Mouse (Mus musculus) stomach, postnatal 0 days (tissue): Measurements from ENCODE around the gene Slc44a3. TPM values are rescaled to one million over a fixed set of nuclear protein-coding genes. Genes with fewer than 3 reads are reported as not detected.

Experiments
- ATAC-seq: fragments of 200-750 bp; cut with Nextera tagmentation; 2 replicates; pipeline ENCODE4 v1.8.0; 2017; ENCODE audit not compliant: low FRiP score, low TSS enrichment
- DNase-seq: peaks from one replicate; pipeline ENCODE4 v3.0.0-alpha.2; 2016; ENCODE audit warnings: low spot score
- H3K27ac ChIP-seq: fragments of 300-500 bp; sonication (generic); replicated peaks from 2 replicates; pipeline ENCODE4 v1.5.1; 2014; ENCODE audit warnings: mild to moderate bottlenecking, control low read depth
- H3K27me3 ChIP-seq: fragments of 300-500 bp; sonication (generic); 2 replicates; pipeline ENCODE4 v1.6.1; 2014; ENCODE audit warnings: low read length; ENCODE audit not compliant: control insufficient read depth, insufficient read depth
- H3K36me3 ChIP-seq: fragments of 300-500 bp; sonication (generic); 2 replicates; pipeline ENCODE4 v1.6.1; 2014; ENCODE audit warnings: low read length, mixed read lengths; ENCODE audit not compliant: control insufficient read depth, insufficient read depth
- H3K4me1 ChIP-seq: fragments of 300-500 bp; sonication (generic); replicated peaks from 2 replicates; pipeline ENCODE4 v1.6.1; 2014; ENCODE audit warnings: antibody characterized with exemption; ENCODE audit not compliant: control insufficient read depth, insufficient read depth
- H3K4me2 ChIP-seq: fragments of 300-500 bp; sonication (generic); replicated peaks from 2 replicates; pipeline ENCODE4 v1.6.1; 2014; ENCODE audit warnings: low read depth, mild to moderate bottlenecking, control low read depth, moderate library complexity
- H3K4me3 ChIP-seq: fragments of 300-500 bp; sonication (generic); 2 replicates; pipeline ENCODE4 v1.5.1; 2014; ENCODE audit warnings: low read depth, low read length, control low read depth
- H3K9ac ChIP-seq: fragments of 300-500 bp; sonication (generic); 2 replicates; pipeline ENCODE4 v1.6.1; 2014; ENCODE audit warnings: mild to moderate bottlenecking, low read length, control low read depth, mixed read lengths
- H3K9me3 ChIP-seq: fragments of 300-500 bp; sonication (generic); 2 replicates; pipeline ENCODE4 v1.6.1; 2016; ENCODE audit warnings: low read length; ENCODE audit not compliant: control insufficient read depth
- CTCF ChIP-seq: IDR thresholded peaks from 2 replicates; pipeline ENCODE4 v1.5.1; 2016; ENCODE audit warnings: antibody characterized with exemption, low read depth, mild to moderate bottlenecking, moderate library complexity
- EP300 ChIP-seq: optimal IDR thresholded peaks from 2 replicates; pipeline ENCODE3; 2016; ENCODE audit warnings: antibody characterized with exemption
- WGBS: fragments of 180-500 bp; shearing (Covaris S2); extraction: QIAGEN DNeasy Blood & Tissue Kit; methylation state at CpG from one replicate; pipeline ENCODE4 v1.1.7; 2014; 5-methylcytosine and 5-hydroxymethylcytosine counted together
- polyA plus RNA-seq: library from polyadenylated mRNA; unstranded; fragments of >200 nt; fragmentation: Nextera tagmentation; extraction: Ambion mirVana; gene quantifications from 2 replicates; pipeline ENCODE4 v1.2.1, GENCODE M21; 2015

Slc44a3 gene
- polyA plus RNA-seq, 1 experiment from 2014 or later: 42.7 TPM

- H3K4me3 ChIP-seq: no peak overlapping the region
- WGBS: 67% methylated on average over 6 of the region's 6 CpGs
- no peaks in the 10 kb centered on the region for H3K27me3 ChIP-seq
- H3K36me3 ChIP-seq: no peaks in the 10 kb centered on the region
- ATAC-seq (peak; percentile 18; the same call in 1 of the 2 replicates), DNase-seq (no peak)
- H3K9me3 ChIP-seq: no peaks in the 10 kb centered on the region
- no peak overlapping the region for H3K4me2 ChIP-seq
- H3K27ac ChIP-seq: no peak overlapping the region
- peaks cover 8% of the 10 kb centered on the region; the same call in 1 of the 2 replicates for H3K4me1 ChIP-seq
- no peak overlapping the region for H3K9ac ChIP-seq
- TF ChIP-seq EP300 (no peak), CTCF (no peak)
Measured at GRCm38 (mm10) chr3:121576367-121576766, 44.2 kb upstream of the Slc44a3 start.

GRCm38 (mm10) chr3:121574386-121574785 is 42.2 kb upstream of the Slc44a3 start:
- DNase-seq: no peak
- Histone ChIP-seq H3K4me1 (peaks cover 8% of the 10 kb centered on the region; the same call in 1 of the 2 replicates), H3K36me3 (no peaks in the 10 kb centered on the region), H3K27ac (no peak overlapping the region), H3K9ac (no peak overlapping the region), H3K27me3 (no peaks in the 10 kb centered on the region), H3K4me2 (no peak overlapping the region), H3K4me3 (no peak overlapping the region), H3K9me3 (no peaks in the 10 kb centered on the region)
- no peak for TF ChIP-seq CTCF
- TF ChIP-seq EP300: no peak
- no peak for ATAC-seq
- 69% methylated on average over 4 of the region's 4 CpGs for WGBS

GRCm38 (mm10) chr3:121573858-121574257 is 41.7 kb upstream of the Slc44a3 start:
- ATAC-seq (no peak), DNase-seq (no peak)
- Histone ChIP-seq H3K4me2 (no peak overlapping the region), H3K27me3 (no peaks in the 10 kb centered on the region), H3K4me3 (no peak overlapping the region), H3K4me1 (peaks cover 8% of the 10 kb centered on the region; the same call in 1 of the 2 replicates), H3K36me3 (no peaks in the 10 kb centered on the region), H3K9me3 (no peaks in the 10 kb centered on the region), H3K9ac (no peak overlapping the region), H3K27ac (no peak overlapping the region)
- TF ChIP-seq CTCF (peak; percentile 26; the same call in 1 of the 2 replicates), EP300 (no peak)
- WGBS: 64% methylated on average over 7 of the region's 7 CpGs

- no peak for DNase-seq
- no peaks in the 10 kb centered on the region for H3K27me3 ChIP-seq
- no peak overlapping the region for H3K27ac ChIP-seq
- H3K4me3 ChIP-seq: no peak overlapping the region
- H3K9ac ChIP-seq: no peak overlapping the region
- no peaks in the 10 kb centered on the region for H3K36me3 ChIP-seq
- H3K4me2 ChIP-seq: no peak overlapping the region
- no peak for ATAC-seq
- H3K9me3 ChIP-seq: no peaks in the 10 kb centered on the region
- WGBS: 80% methylated on average over 4 of the region's 4 CpGs
- H3K4me1 ChIP-seq: no peaks in the 10 kb centered on the region
- no peak for TF ChIP-seq CTCF
- no peak for TF ChIP-seq EP300
Measured at GRCm38 (mm10) chr3:121571491-121571890, 39.3 kb upstream of the Slc44a3 start.

- H3K4me3 ChIP-seq: no peak overlapping the region
- no peak for DNase-seq
- no peak for TF ChIP-seq CTCF
- no peak for TF ChIP-seq EP300
Measured at GRCm38 (mm10) chr3:121570623-121571022, 38.4 kb upstream of the Slc44a3 start.

GRCm38 (mm10) chr3:121569767-121570166 is 37.6 kb upstream of the Slc44a3 start:
- H3K4me3 ChIP-seq: no peak overlapping the region
- H3K27ac ChIP-seq: no peak overlapping the region
- TF ChIP-seq EP300 (no peak), CTCF (no peak)
- no peak overlapping the region for H3K9ac ChIP-seq
- no peak overlapping the region for H3K4me2 ChIP-seq
- DNase-seq (no peak), ATAC-seq (no peak)
- H3K27me3 ChIP-seq: no peaks in the 10 kb centered on the region
- no peaks in the 10 kb centered on the region for H3K9me3 ChIP-seq
- 77% methylated on average over 5 of the region's 5 CpGs for WGBS
- no peaks in the 10 kb centered on the region for H3K36me3 ChIP-seq
- no peaks in the 10 kb centered on the region for H3K4me1 ChIP-seq

More at GRCm38 (mm10) chr3:121570623-121571022, 38.4 kb upstream of the Slc44a3 start:
- no peak overlapping the region for H3K9ac ChIP-seq
- WGBS: 85% methylated on average over 11 of the region's 11 CpGs
- no peaks in the 10 kb centered on the region for H3K9me3 ChIP-seq
- ATAC-seq: no peak
- no peaks in the 10 kb centered on the region for H3K36me3 ChIP-seq
- H3K4me1 ChIP-seq: no peaks in the 10 kb centered on the region
- no peak overlapping the region for H3K4me2 ChIP-seq
- no peaks in the 10 kb centered on the region for H3K27me3 ChIP-seq
- no peak overlapping the region for H3K27ac ChIP-seq
